In genomic region chr6:23655036-23655435, GRCm38 (mm10) we compare ENCODE assay signal across 22 mouse cellular contexts. TPM values are rescaled to one million over a fixed set of nuclear protein-coding genes. Genes with fewer than 3 reads are reported as not detected.
"Had no signal": no experiment of that assay in that cellular context is flagged by ENCODE, and none has a peak within 500 bp of the region (broad histone marks: within the 10 kb centered on the region; RNA-seq: fewer than 3 reads in every experiment).

Gene Rnf148, minus strand, starts transcription at chr6:23655136.

- DNase-seq: retina, postnatal 1 day; right cerebral cortex, adult 18-20 months; right cerebral cortex, postnatal 14 days; right cerebral cortex, postnatal 25 days; right cerebral cortex, postnatal 4 days; spleen, adult 18-20 months; thymus, adult 18-20 months; thymus, adult 2 months; thymus, postnatal 14 days; thymus, postnatal 25 days; thymus, postnatal 36 days; thymus, postnatal 4 days had no signal

- H3K36me3 ChIP-seq: neural tube, embryonic 12.5 days; neural tube, embryonic 13.5 days; neural tube, embryonic 15.5 days; stomach, embryonic 15.5 days had no signal

- H3K9me3 ChIP-seq: neural tube, embryonic 12.5 days; neural tube, embryonic 13.5 days; neural tube, embryonic 15.5 days; stomach, embryonic 15.5 days had no signal

- H3K27me3 ChIP-seq: neural tube, embryonic 12.5 days; neural tube, embryonic 13.5 days; neural tube, embryonic 15.5 days; stomach, embryonic 15.5 days had no signal

- H3K4me3 ChIP-seq: neural tube, embryonic 12.5 days; neural tube, embryonic 13.5 days; neural tube, embryonic 15.5 days; stomach, embryonic 15.5 days had no signal

- H3K4me1 ChIP-seq: neural tube, embryonic 12.5 days; neural tube, embryonic 13.5 days; neural tube, embryonic 15.5 days; stomach, embryonic 15.5 days had no signal

- H3K27ac ChIP-seq: neural tube, embryonic 12.5 days; neural tube, embryonic 13.5 days; neural tube, embryonic 15.5 days; stomach, embryonic 15.5 days; stomach, postnatal 0 days had no signal

RNA-seq across cellular contexts. Expression of gene Rnf148, which starts in this region (rescaled TPM):
- polyA plus RNA-seq: neural tube, embryonic 11.5 days; neural tube, embryonic 12.5 days; neural tube, embryonic 13.5 days; small intestine, adult 2 months; spleen, adult 2 months; stomach, embryonic 14.5 days; stomach, embryonic 15.5 days; thymus, adult 2 months; thymus, postnatal 0 days had no signal
